ENCODE assay signal across 9 mouse cellular contexts in the genomic region with DNA sequence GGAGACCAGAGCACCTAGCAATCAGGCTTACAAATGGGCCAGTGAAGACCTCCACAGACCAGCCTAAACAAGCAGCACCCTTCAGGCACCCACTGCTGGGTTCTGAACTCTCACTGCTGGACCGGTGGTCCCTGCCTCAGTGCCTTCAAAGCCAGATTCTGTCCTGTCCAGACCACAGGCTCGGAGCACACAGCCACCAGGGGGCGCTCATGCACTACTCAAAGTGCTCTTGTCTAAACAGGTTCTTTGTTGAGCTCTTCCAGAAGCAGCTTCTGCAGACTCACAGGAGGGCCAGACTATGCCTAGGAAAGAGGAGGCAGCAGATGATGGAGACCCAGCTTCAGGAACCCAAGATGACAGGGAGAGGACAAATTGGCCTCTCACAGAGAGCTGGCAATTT. TPM values are rescaled to one million over a fixed set of nuclear protein-coding genes. Genes with fewer than 3 reads are reported as not detected.
A peak's percentile ranks its signal among the peaks of the same experiment; 100 is the strongest.
DNase-seq lines count a peak whose midpoint lies in the region; ATAC-seq and TF ChIP-seq lines count a peak whose summit lies in the region.
"Had no signal": no experiment of that assay in that cellular context is flagged by ENCODE, and none has a peak within 500 bp of the region (broad histone marks: within the 10 kb centered on the region; RNA-seq: fewer than 3 reads in every experiment).

No protein-coding gene starts in this region.

- TF ChIP-seq CTCF in CH12.LX (conservative IDR thresholded peaks at IDR 0.05 in 1 of 2, IDR thresholded peaks at IDR 0.05 in 1 of 2; ENCODE audit: low read depth in 2 of 2, low read length in 2 of 2) = peak; percentile 80 to 94
- peak; percentile 86 for TF ChIP-seq CTCF in olfactory bulb, adult 2 months (IDR thresholded peaks at IDR 0.05; ENCODE audit: insufficient read depth, low read depth, low read length)

- no peaks in the 10 kb centered on the region for H3K4me1 ChIP-seq in CH12.LX (ENCODE audit: control insufficient read depth in 1 of 2, insufficient read depth in 2 of 2)
- no peaks in the 10 kb centered on the region for H3K4me1 ChIP-seq in forebrain, embryonic 12.5 days
- no peaks in the 10 kb centered on the region for H3K4me1 ChIP-seq in olfactory bulb, adult 2 months (ENCODE audit: control insufficient read depth, insufficient read depth, low read length)

- no peak overlapping the region for H3K4me3 ChIP-seq in CH12.LX (replicated peaks in 1 of 3; ENCODE audit: low read depth in 2 of 3, low read length in 2 of 3, poor library complexity in 1 of 3)
- no peak overlapping the region for H3K4me3 ChIP-seq in forebrain, embryonic 12.5 days (replicated peaks)
- H3K4me3 ChIP-seq in olfactory bulb, adult 2 months (ENCODE audit: insufficient read depth, low read depth, low read length) = no peak overlapping the region

- no peak overlapping the region for H3K9ac ChIP-seq in CH12.LX (ENCODE audit: insufficient read depth, low read depth)
- H3K9ac ChIP-seq in forebrain, embryonic 12.5 days = no peak overlapping the region

- TF ChIP-seq RAD21 in CH12.LX (IDR thresholded peaks at IDR 0.05; ENCODE audit: low read depth, low read length) = peak; percentile 94

- peak; percentile 80 for DNase-seq in CH12.LX (ENCODE audit: extremely low read depth)
- peak; percentile 78 for DNase-seq in c-Kit-positive CD71-positive TER-119-negative erythroid progenitor cells, embryonic 14.5 days (ENCODE audit: low read depth)
- peak; percentile 92 to 96 for DNase-seq in heart, postnatal 14 days
- DNase-seq in layer of hippocampus, adult 11-12 months (ENCODE audit: low spot score) = peak; percentile 96
- DNase-seq in lung, adult 18-20 months = peak; percentile 74 to 82
- DNase-seq in thymus, adult 18-20 months = peak; percentile 73 to 79

- H3K27ac ChIP-seq in CH12.LX (ENCODE audit: insufficient read depth, low read depth) = no peak overlapping the region
- no peak overlapping the region for H3K27ac ChIP-seq in forebrain, embryonic 12.5 days
- H3K27ac ChIP-seq in olfactory bulb, adult 2 months (ENCODE audit: insufficient read depth, low read depth, low read length) = no peak overlapping the region

- in situ Hi-C loops in CH12.LX (cut with MboI; ENCODE audit: low pct_ligation_motif_present, low pct_unique_long_range_greater_than_20kb, low sequenced_read_pairs) = loop anchor here (10.0 kb wide), 1 partner anchor 341 kb away; no protein-coding TSS in a partner anchor

- peak; percentile 85 for ATAC-seq in forebrain, embryonic 12.5 days (ENCODE audit: low FRiP score)

- 2% methylated on average over 3 of the region's 3 CpGs for WGBS in forebrain, embryonic 12.5 days
- WGBS in olfactory bulb, adult 2 months = 2% methylated on average over 3 of the region's 3 CpGs

- TF ChIP-seq POLR2A in CH12.LX (IDR thresholded peaks at IDR 0.05; ENCODE audit: low read depth, low read length) = no peak
- TF ChIP-seq POLR2A in olfactory bulb, adult 2 months (IDR thresholded peaks at IDR 0.05; ENCODE audit: insufficient read depth, low read depth, low read length) = no peak

- dilution Hi-C loops in CH12.LX (cut with MboI; ENCODE audit: extremely low pct_ligation_motif_present, extremely low pct_unique_long_range_greater_than_20kb, low sequenced_read_pairs) = no loop called here

- no peaks in the 10 kb centered on the region for H3K79me2 ChIP-seq in CH12.LX (replicated peaks; ENCODE audit: control insufficient read depth, extremely low read depth, insufficient read depth, poor library complexity, severe bottlenecking)

- H3K4me2 ChIP-seq in CH12.LX (ENCODE audit: insufficient read depth, low read depth, poor library complexity, severe bottlenecking) = no peak overlapping the region
- no peak overlapping the region for H3K4me2 ChIP-seq in forebrain, embryonic 12.5 days

- TF ChIP-seq EP300 in CH12.LX (IDR thresholded peaks at IDR 0.05; ENCODE audit: low read length) = no peak

- intact Hi-C loops in heart, postnatal 14 days (cut with DNase I) = loop anchor here (1.0 to 5.0 kb wide), 6 partner anchors 17 to 343 kb away; no protein-coding TSS in a partner anchor

- no peaks in the 10 kb centered on the region for H3K36me3 ChIP-seq in CH12.LX (replicated peaks in 1 of 2; ENCODE audit: control insufficient read depth in 1 of 2, insufficient read depth in 1 of 2, low read length in 1 of 2)
- no peaks in the 10 kb centered on the region for H3K36me3 ChIP-seq in forebrain, embryonic 12.5 days (replicated peaks)

- no peaks in the 10 kb centered on the region for H3K9me3 ChIP-seq in CH12.LX (replicated peaks; ENCODE audit: low read length)
- H3K9me3 ChIP-seq in forebrain, embryonic 12.5 days = no peaks in the 10 kb centered on the region

- peaks cover 22% of the 10 kb centered on the region for H3K27me3 ChIP-seq in CH12.LX (replicated peaks)
- peaks cover 8% of the 10 kb centered on the region for H3K27me3 ChIP-seq in forebrain, embryonic 12.5 days

TF ChIP-seq in CH12.LX, 34 proteins besides CTCF, POLR2A, EP300 and RAD21:
- no peak for TF ChIP-seq ZNF384 (IDR thresholded peaks at IDR 0.05; ENCODE audit: low read depth, low read length)
- TF ChIP-seq POLR2AphosphoS2 (IDR thresholded peaks at IDR 0.05; ENCODE audit: low read depth, low read length) = no peak
- TF ChIP-seq E2F4 (IDR thresholded peaks at IDR 0.05; ENCODE audit: insufficient replicate concordance, low read depth, low read length) = no peak
- TF ChIP-seq JUN (IDR thresholded peaks at IDR 0.05; ENCODE audit: insufficient read depth, low read depth, low read length) = no peak
- TF ChIP-seq ZC3H11A (IDR thresholded peaks at IDR 0.05; ENCODE audit: low read depth, low read length) = peak; percentile 56
- TF ChIP-seq USF1 (IDR thresholded peaks at IDR 0.05; ENCODE audit: low read depth, low read length) = no peak
- TF ChIP-seq SMC3 (IDR thresholded peaks at IDR 0.05; ENCODE audit: low read depth, low read length) = peak; percentile 94

RNA-seq across cellular contexts. Expression of a gene that starts 30.9 kb away (rescaled TPM):
- total RNA-seq in CH12.LX (2012; rRNA removed) = not detected in 2 replicates
- total RNA-seq in CH12.LX (2014; rRNA removed) = not detected in 2 replicates
- not detected in 2 replicates for polyA plus RNA-seq in CH12.LX (2012; ENCODE audit: insufficient read length, low read depth)
- polyA plus RNA-seq in forebrain, embryonic 12.5 days (2016; fragmentation: Nextera tagmentation; extraction: Ambion mirVana) = not detected in 2 replicates
- not detected for total RNA-seq in heart, postnatal 14 days (2021)
- not detected in 2 replicates for polyA plus RNA-seq in olfactory bulb, adult 2 months (2012; ENCODE audit: insufficient read depth, insufficient read length, low replicate concordance, missing spikeins)

RNA-seq across cellular contexts. Expression of a gene that starts 37.3 kb away (rescaled TPM):
- total RNA-seq in CH12.LX (2012; rRNA removed) = not detected in 2 replicates
- not detected in 2 replicates for total RNA-seq in CH12.LX (2014; rRNA removed)
- polyA plus RNA-seq in CH12.LX (2012; ENCODE audit: insufficient read length, low read depth) = not detected in 2 replicates
- not detected in 2 replicates for polyA plus RNA-seq in forebrain, embryonic 12.5 days (2016; fragmentation: Nextera tagmentation; extraction: Ambion mirVana)
- not detected for total RNA-seq in heart, postnatal 14 days (2021)
- polyA plus RNA-seq in olfactory bulb, adult 2 months (2012; ENCODE audit: insufficient read depth, insufficient read length, low replicate concordance, missing spikeins) = not detected in 2 replicates
- polyA plus RNA-seq: heart, embryonic 14.5 days had no signal

RNA-seq across cellular contexts. Expression of a gene that starts 39.3 kb away (rescaled TPM):
- total RNA-seq in CH12.LX (2012; rRNA removed) (not detected in 2 replicates), CH12.LX (2014; rRNA removed) (not detected in 2 replicates)
- polyA plus RNA-seq in CH12.LX (2012; ENCODE audit: insufficient read length, low read depth) = not detected in 2 replicates
- polyA plus RNA-seq in forebrain, embryonic 12.5 days (2016; fragmentation: Nextera tagmentation; extraction: Ambion mirVana) = 0.34 and 0.45 TPM in 2 replicates
- 1 to 10 TPM; 1.7 to 2.1 TPM for total RNA-seq in heart, postnatal 14 days (2021)
- polyA plus RNA-seq in olfactory bulb, adult 2 months (2012; ENCODE audit: insufficient read depth, insufficient read length, low replicate concordance, missing spikeins) = not detected in 2 replicates

RNA-seq across cellular contexts. Expression of a gene that starts 48.2 kb away (rescaled TPM):
- 8.4 TPM in 1 of 2 replicates, not detected in the other for total RNA-seq in CH12.LX (2012; rRNA removed)
- not detected in 2 replicates for total RNA-seq in CH12.LX (2014; rRNA removed)
- 5.2 and 38.7 TPM in 2 replicates for polyA plus RNA-seq in CH12.LX (2012; ENCODE audit: insufficient read length, low read depth)
- 0.60 and 0.91 TPM in 2 replicates for polyA plus RNA-seq in forebrain, embryonic 12.5 days (2016; fragmentation: Nextera tagmentation; extraction: Ambion mirVana)
- total RNA-seq in heart, postnatal 14 days (2021) = 1 to 10 TPM; 2.4 to 6.7 TPM
- polyA plus RNA-seq in olfactory bulb, adult 2 months (2012; ENCODE audit: insufficient read depth, insufficient read length, low replicate concordance, missing spikeins) = not detected in 2 replicates
- polyA plus RNA-seq: heart, embryonic 14.5 days had no signal

RNA-seq across cellular contexts. Expression of a gene that starts 53.6 kb away (rescaled TPM):
- total RNA-seq in CH12.LX (2012; rRNA removed) = 100 and 107 TPM in 2 replicates
- 54.2 and 61.2 TPM in 2 replicates for total RNA-seq in CH12.LX (2014; rRNA removed)
- 97.6 and 104 TPM in 2 replicates for polyA plus RNA-seq in CH12.LX (2012; ENCODE audit: insufficient read length, low read depth)
- polyA plus RNA-seq in forebrain, embryonic 12.5 days (2016; fragmentation: Nextera tagmentation; extraction: Ambion mirVana) = 132 TPM in 2 replicates
- total RNA-seq in heart, postnatal 14 days (2021) = 100 to 1,000 TPM; 572 to 613 TPM
- 266 and 290 TPM in 2 replicates for polyA plus RNA-seq in olfactory bulb, adult 2 months (2012; ENCODE audit: insufficient read depth, insufficient read length, low replicate concordance, missing spikeins)
